Mouse (Mus musculus) thymus, postnatal 0 days (tissue): ENCODE measurements at regions not wholly inside any gene's neighbourhood (a gene's known extent, or its start where the extent isn't known, plus 50 kb on each side); places are given as distances from the start of the nearest gene placed in this dataset.
A peak's percentile ranks its signal among the peaks of the same experiment; 100 is the strongest.
"Not testable (repeated sequence)": the region's sequence is repeated elsewhere in the genome, so short reads cannot be mapped to it uniquely, and the experiment has no call there.

Experiments
- DNase-seq: peaks from one replicate; pipeline ENCODE4 v3.0.0-alpha.2; 2015; ENCODE audit warnings: low spot score

GRCm38 (mm10) chr3:39776278-39777039 is 754.6 kb upstream of the Intu start:
- no peak for DNase-seq

- no peak for DNase-seq
Observed at GRCm38 (mm10) chr3:39779690-39780218, 751.3 kb upstream of the Intu start.

- DNase-seq = no peak
Observed at GRCm38 (mm10) chr3:39780270-39780669, 750.8 kb upstream of the Intu start.

- no peak for DNase-seq
Observed at GRCm38 (mm10) chr3:39784901-39785300, 746.2 kb upstream of the Intu start.

GRCm38 (mm10) chr3:39809586-39809985 is 721.5 kb upstream of the Intu start:
- DNase-seq = no peak

GRCm38 (mm10) chr3:39814814-39815213 is 716.3 kb upstream of the Intu start:
- peak; percentile 30 for DNase-seq

GRCm38 (mm10) chr3:39830488-39831056 is 700.5 kb upstream of the Intu start:
- no peak for DNase-seq

- DNase-seq = no peak
Observed at GRCm38 (mm10) chr3:39838377-39839145, 692.5 kb upstream of the Intu start.

GRCm38 (mm10) chr3:39840946-39841345 is 690.1 kb upstream of the Intu start:
- DNase-seq = no peak

- DNase-seq = no peak
Observed at GRCm38 (mm10) chr3:39845123-39845522, 686.0 kb upstream of the Intu start.

- DNase-seq = no peak
Observed at GRCm38 (mm10) chr3:39848829-39849228, 682.3 kb upstream of the Intu start.

- no peak for DNase-seq
Observed at GRCm38 (mm10) chr3:39857214-39857839, 673.8 kb upstream of the Intu start.

- DNase-seq = not testable (repeated sequence)
Observed at GRCm38 (mm10) chr3:39876046-39876445, 655.0 kb upstream of the Intu start.

GRCm38 (mm10) chr3:39884370-39884769 is 646.7 kb upstream of the Intu start:
- DNase-seq = no peak

GRCm38 (mm10) chr3:39888376-39888775 is 642.7 kb upstream of the Intu start:
- no peak for DNase-seq

GRCm38 (mm10) chr3:39889222-39889621 is 641.9 kb upstream of the Intu start:
- DNase-seq = no peak

- DNase-seq = no peak
Observed at GRCm38 (mm10) chr3:39898961-39899360, 632.1 kb upstream of the Intu start.

- no peak for DNase-seq
Observed at GRCm38 (mm10) chr3:39900207-39900606, 630.9 kb upstream of the Intu start.

GRCm38 (mm10) chr3:39904377-39904776 is 626.7 kb upstream of the Intu start:
- DNase-seq = no peak

- no peak for DNase-seq
Observed at GRCm38 (mm10) chr3:39908676-39909362, 622.3 kb upstream of the Intu start.

- DNase-seq = no peak
Observed at GRCm38 (mm10) chr3:39909642-39910041, 621.4 kb upstream of the Intu start.
